Mouse (Mus musculus): ENCODE measurements around the gene Vmn2r2. TPM values are rescaled to one million over a fixed set of nuclear protein-coding genes. Genes with fewer than 3 reads are reported as not detected.

The Vmn2r2 gene
- not detected in 2 replicates for polyA plus RNA-seq (2014; fragmentation: Nextera tagmentation; extraction: Ambion mirVana)

- Histone ChIP-seq H3K9me3 (ENCODE audit: control insufficient read depth, low read length) (no peaks in the 10 kb centered on the region), H3K27me3 (replicated peaks; ENCODE audit: control insufficient read depth, insufficient read depth, low read length) (no peaks in the 10 kb centered on the region), H3K4me3 (ENCODE audit: low read depth, low read length) (no peak within 1 kb of the TSS), H3K9ac (ENCODE audit: low read depth, low read length) (no peak within 1 kb of the TSS), H3K27ac (ENCODE audit: low read depth, low read length) (no peak within 1 kb of the TSS), H3K4me1 (replicated peaks; ENCODE audit: control insufficient read depth, insufficient read depth, low read length) (no peaks in the 10 kb centered on the region), H3K4me2 (no peak within 1 kb of the TSS), H3K36me3 (ENCODE audit: control insufficient read depth, insufficient read depth, low read length) (no peaks in the 10 kb centered on the region)
- 69% methylated on average over 2 of the region's 2 CpGs for WGBS
- no peak for DNase-seq (ENCODE audit: low spot score)
- ATAC-seq (replicated peaks; ENCODE audit: low FRiP score): no peak
These were observed at the start of gene Vmn2r2 for GRCm38 (mm10) chr3:64141878-64142508. Gene Vmn2r2 (minus strand): TSS chr3:64141928.

- no peaks in the 10 kb centered on the region for H3K27me3 ChIP-seq (replicated peaks; ENCODE audit: control insufficient read depth, insufficient read depth, low read length)
- H3K4me2 ChIP-seq: no peak overlapping the region
- no peaks in the 10 kb centered on the region for H3K4me1 ChIP-seq (replicated peaks; ENCODE audit: control insufficient read depth, insufficient read depth, low read length)
- H3K9me3 ChIP-seq (ENCODE audit: control insufficient read depth, low read length): no peaks in the 10 kb centered on the region
- WGBS: 81% methylated on average over 11 of the region's 11 CpGs
- DNase-seq (ENCODE audit: low spot score) (no peak), ATAC-seq (replicated peaks; ENCODE audit: low FRiP score) (no peak)
- no peak overlapping the region for H3K9ac ChIP-seq (ENCODE audit: low read depth, low read length)
- H3K4me3 ChIP-seq (ENCODE audit: low read depth, low read length): no peak overlapping the region
- no peaks in the 10 kb centered on the region for H3K36me3 ChIP-seq (ENCODE audit: control insufficient read depth, insufficient read depth, low read length)
- H3K27ac ChIP-seq (ENCODE audit: low read depth, low read length): no peak overlapping the region
These were observed 28.2 kb downstream of the Vmn2r2 start for GRCm38 (mm10) chr3:64113352-64114046.

- no peak for ATAC-seq (replicated peaks; ENCODE audit: low FRiP score)
- no peak for DNase-seq (ENCODE audit: low spot score)
- Histone ChIP-seq H3K4me3 (ENCODE audit: low read depth, low read length) (no peak overlapping the region), H3K9ac (ENCODE audit: low read depth, low read length) (no peak overlapping the region), H3K9me3 (ENCODE audit: control insufficient read depth, low read length) (no peaks in the 10 kb centered on the region), H3K27ac (ENCODE audit: low read depth, low read length) (no peak overlapping the region), H3K36me3 (ENCODE audit: control insufficient read depth, insufficient read depth, low read length) (no peaks in the 10 kb centered on the region), H3K4me2 (no peak overlapping the region), H3K27me3 (replicated peaks; ENCODE audit: control insufficient read depth, insufficient read depth, low read length) (no peaks in the 10 kb centered on the region), H3K4me1 (replicated peaks; ENCODE audit: control insufficient read depth, insufficient read depth, low read length) (no peaks in the 10 kb centered on the region)
- whole genome bisulfite sequencing: 71% methylated on average over 1 of the region's 1 CpGs
These were observed 29.0 kb downstream of the Vmn2r2 start for GRCm38 (mm10) chr3:64112707-64113106.

GRCm38 (mm10) chr3:64081247-64081646, 60.5 kb downstream of the Vmn2r2 start, which contains the start of gene Vmn2r1:
Gene Vmn2r1 (plus strand): TSS chr3:64081547.
- H3K4me2 ChIP-seq: no peak within 1 kb of the TSS
- H3K36me3 ChIP-seq (ENCODE audit: control insufficient read depth, insufficient read depth, low read length): no peaks in the 10 kb centered on the region
- no peak within 1 kb of the TSS for H3K9ac ChIP-seq (ENCODE audit: low read depth, low read length)
- no peaks in the 10 kb centered on the region for H3K4me1 ChIP-seq (replicated peaks; ENCODE audit: control insufficient read depth, insufficient read depth, low read length)
- no peak within 1 kb of the TSS for H3K27ac ChIP-seq (ENCODE audit: low read depth, low read length)
- no peak within 1 kb of the TSS for H3K4me3 ChIP-seq (ENCODE audit: low read depth, low read length)
- no peaks in the 10 kb centered on the region for H3K27me3 ChIP-seq (replicated peaks; ENCODE audit: control insufficient read depth, insufficient read depth, low read length)
- H3K9me3 ChIP-seq (ENCODE audit: control insufficient read depth, low read length): no peaks in the 10 kb centered on the region
- 80% methylated on average over 4 of the region's 4 CpGs for WGBS
- DNase-seq (ENCODE audit: low spot score) (no peak), ATAC-seq (replicated peaks; ENCODE audit: low FRiP score) (no peak)

Other genes starting within 250 kb of the Vmn2r2 start
- gene Plch1, start 242.5 kb downstream of the Vmn2r2 start, polyA plus RNA-seq (2014; fragmentation: Nextera tagmentation; extraction: Ambion mirVana): 0.74 and 0.75 TPM in 2 replicates
- gene E130311K13Rik, start 212.5 kb downstream of the Vmn2r2 start, polyA plus RNA-seq (2014; fragmentation: Nextera tagmentation; extraction: Ambion mirVana): 3.8 and 4.8 TPM in 2 replicates
- 15.1 and 16.3 TPM in 2 replicates for gene Slc33a1, start 177.2 kb downstream of the Vmn2r2 start, polyA plus RNA-seq (2014; fragmentation: Nextera tagmentation; extraction: Ambion mirVana)
- 49.2 and 60.3 TPM in 2 replicates for gene Gmps, start 165.8 kb downstream of the Vmn2r2 start, polyA plus RNA-seq (2014; fragmentation: Nextera tagmentation; extraction: Ambion mirVana)
- not detected in 2 replicates for gene Vmn2r1, start 60.4 kb downstream of the Vmn2r2 start, polyA plus RNA-seq (2014; fragmentation: Nextera tagmentation; extraction: Ambion mirVana)
- gene Vmn2r3, start 147.8 kb upstream of the Vmn2r2 start, polyA plus RNA-seq (2014; fragmentation: Nextera tagmentation; extraction: Ambion mirVana): not detected in 2 replicates